Mouse (Mus musculus) heart, adult 2 months (tissue): Measurements from ENCODE around the gene Relb. TPM values are rescaled to one million over a fixed set of nuclear protein-coding genes. Genes with fewer than 3 reads are reported as not detected.

ENCODE experiments used
- DNase-seq, 2 experiments: peaks; one replicate each; pipeline ENCODE4 v3.0.0; 2021
- H3K27ac ChIP-seq: fragments of 200-600 bp; 2 replicates; pipeline ENCODE4 v1.8.1; 2022
- H3K27me3 ChIP-seq: fragments of 200-500 bp; 2 replicates; pipeline ENCODE4 v1.6.1; 2012; ENCODE audit warnings: mild to moderate bottlenecking, low read length, inconsistent platforms, mixed read lengths; ENCODE audit not compliant: control insufficient read depth, insufficient read depth
- H3K36me3 ChIP-seq: fragments of 200-500 bp; 2 replicates; pipeline ENCODE4 v1.6.1; 2012; ENCODE audit warnings: low read length, inconsistent platforms; ENCODE audit not compliant: control insufficient read depth, insufficient read depth
- H3K4me1 ChIP-seq: fragments of 200-500 bp; 2 replicates; pipeline ENCODE4 v1.6.1; 2011; ENCODE audit warnings: low read length; ENCODE audit not compliant: control insufficient read depth, insufficient read depth
- H3K4me3 ChIP-seq: fragments of 200-600 bp; 2 replicates; pipeline ENCODE4 v1.8.1; 2022
- H3K79me2 ChIP-seq: fragments of 200-500 bp; replicated peaks from 2 replicates; pipeline ENCODE4 v1.6.1; 2012; ENCODE audit warnings: mild to moderate bottlenecking, inconsistent platforms, low read length, moderate library complexity, mixed read lengths; ENCODE audit not compliant: control insufficient read depth, insufficient read depth
- H3K9ac ChIP-seq: fragments of 200-500 bp; 2 replicates; pipeline ENCODE4 v1.6.1; 2012; ENCODE audit warnings: low read depth, mild to moderate bottlenecking, control low read depth, inconsistent platforms, low read length, mixed read lengths
- CTCF ChIP-seq: fragments of 200-600 bp; IDR thresholded peaks from 2 replicates; pipeline ENCODE4 v1.8.1; 2022; ENCODE audit warnings: antibody characterized with exemption, mild to moderate bottlenecking, moderate library complexity
- EP300 ChIP-seq: fragments of 200-500 bp; IDR thresholded peaks from 2 replicates; pipeline ENCODE4 v1.6.1; 2011; ENCODE audit warnings: low read depth, low read length, control low read depth; ENCODE audit not compliant: insufficient read depth
- POLR2A ChIP-seq: fragments of 200-500 bp; IDR thresholded peaks from 2 replicates; pipeline ENCODE4 v1.6.1; 2011; ENCODE audit warnings: mild to moderate bottlenecking, low read depth, low read length, control low read depth; ENCODE audit not compliant: insufficient read depth
- WGBS: fragments of 180-500 bp; shearing (Covaris S2); methylation state at CpG from one replicate; pipeline ENCODE4 v1.1.7; 2018; 5-methylcytosine and 5-hydroxymethylcytosine counted together
- intact Hi-C: fragments of 180-260 bp; cut with DNase I; formaldehyde crosslinking; loops from one replicate; pipeline ENCODE4 v1.15.1; 2025
- polyA plus RNA-seq: library from polyadenylated mRNA; depleted of rRNA; stranded (reverse); fragments of >200 nt; gene quantifications from 2 replicates; pipeline ENCODE4 v1.2.3, GENCODE M21; 2012
- total RNA-seq, 2 experiments: library from RNA; stranded (reverse); gene quantifications; 2 replicates each; pipeline ENCODE4 v1.2.3; 2021

The Relb gene
- total and polyA plus RNA-seq, 3 experiments = 7.1 to 12.1 (median 7.6) TPM

- peak overlapping the region; percentile 85 for H3K27ac ChIP-seq
- H3K4me3 ChIP-seq = peak overlapping the region; percentile 94
- peak; percentile 44; the same call in 1 of the 2 replicates for TF ChIP-seq POLR2A
- no peak for TF ChIP-seq EP300
- no peak for TF ChIP-seq CTCF
- peak; percentile 95 to 96 for DNase-seq
- WGBS = 3% methylated on average over 57 of the region's 57 CpGs
- peak overlapping the region; percentile 81 for H3K9ac ChIP-seq
- H3K79me2 ChIP-seq = no peaks in the 10 kb centered on the region
- H3K27me3 ChIP-seq = no peaks in the 10 kb centered on the region
- peaks cover 1% of the 10 kb centered on the region; the same call in 1 of the 2 replicates for H3K4me1 ChIP-seq
- no peaks in the 10 kb centered on the region for H3K36me3 ChIP-seq
- intact Hi-C loops = loop anchor here (5.0 kb wide), 2 partner anchors 34 to 171 kb away; partner anchors contain the start of gene Mark4
Observed at GRCm38 (mm10) chr7:19628536-19629360, 490 bp downstream of the Relb start.

GRCm38 (mm10) chr7:19628192-19628535, 1.1 kb downstream of the Relb start:
- no peak for DNase-seq
- peak overlapping the region; percentile 85 for H3K27ac ChIP-seq
- H3K79me2 ChIP-seq = no peaks in the 10 kb centered on the region
- H3K4me1 ChIP-seq = peaks cover 1% of the 10 kb centered on the region; the same call in 1 of the 2 replicates
- no peak; the same call in 1 of the 2 replicates for TF ChIP-seq POLR2A
- no peak for TF ChIP-seq CTCF
- no peak for TF ChIP-seq EP300
- H3K4me3 ChIP-seq = peak overlapping the region; percentile 94
- H3K9ac ChIP-seq = peak overlapping the region; percentile 32
- intact Hi-C loops = loop anchor here (5.0 kb wide), 2 partner anchors 34 to 171 kb away; partner anchors contain the start of gene Mark4
- no peaks in the 10 kb centered on the region for H3K36me3 ChIP-seq
- WGBS = 18% methylated on average over 17 of the region's 17 CpGs
- no peaks in the 10 kb centered on the region for H3K27me3 ChIP-seq

DNA sequence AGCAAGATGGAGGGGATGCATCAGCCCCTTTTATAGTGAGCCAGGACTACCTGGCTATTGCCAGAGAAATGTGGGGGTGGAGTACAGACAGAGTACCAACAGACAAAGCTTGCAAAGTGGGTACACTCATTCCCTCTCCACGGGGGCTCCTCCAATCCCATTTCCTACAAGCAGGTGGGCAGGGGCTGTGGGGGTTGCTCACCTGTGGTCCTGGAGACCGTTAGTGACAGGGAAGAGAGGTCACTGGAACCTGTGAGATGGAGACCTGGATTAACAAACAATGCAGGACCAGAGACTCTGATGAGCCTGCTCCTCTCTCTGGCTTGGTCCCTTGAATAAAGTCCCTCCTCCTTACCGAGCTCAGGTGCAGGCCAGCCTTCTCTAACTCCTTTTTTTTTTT, 1.5 kb downstream of the Relb start:
- Histone ChIP-seq H3K36me3 (no peaks in the 10 kb centered on the region), H3K27me3 (no peaks in the 10 kb centered on the region), H3K4me3 (peak overlapping the region; percentile 94), H3K79me2 (no peaks in the 10 kb centered on the region), H3K27ac (peak overlapping the region; percentile 85; the same call in 1 of the 2 replicates), H3K9ac (no peak overlapping the region), H3K4me1 (peaks cover 1% of the 10 kb centered on the region; the same call in 1 of the 2 replicates)
- 66% methylated on average over 3 of the region's 3 CpGs for WGBS
- no peak for DNase-seq
- intact Hi-C loops = loop anchor here (5.0 kb wide), 2 partner anchors 35 to 170 kb away; partner anchors contain the start of gene Mark4
- TF ChIP-seq POLR2A = no peak
- no peak for TF ChIP-seq EP300
- TF ChIP-seq CTCF = no peak

DNA sequence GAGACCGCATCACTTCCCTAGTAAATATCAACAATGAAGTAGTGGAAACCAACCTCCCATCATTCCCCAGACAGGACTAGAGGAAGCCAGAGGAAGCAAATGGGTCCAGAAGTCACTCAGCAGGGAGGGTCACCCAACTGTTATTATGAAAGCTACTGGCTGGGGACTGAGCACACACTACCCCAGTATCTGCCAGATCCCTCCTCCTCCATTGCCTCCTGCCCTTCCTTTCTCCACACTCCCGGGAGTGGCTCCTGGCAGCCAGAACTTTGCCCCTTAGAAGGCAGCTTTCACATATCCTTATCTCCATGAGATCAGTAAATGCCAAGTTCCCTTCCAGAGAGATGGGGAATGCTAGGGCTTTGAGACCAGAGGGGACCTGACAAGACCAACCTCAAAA, 5.8 kb downstream of the Relb start:
- no peaks in the 10 kb centered on the region for H3K27me3 ChIP-seq
- no peak overlapping the region for H3K27ac ChIP-seq
- no peak for DNase-seq
- intact Hi-C loops = no loop called here
- TF ChIP-seq EP300 (no peak), CTCF (no peak), POLR2A (no peak)
- no peaks in the 10 kb centered on the region for H3K79me2 ChIP-seq
- 61% methylated on average over 2 of the region's 2 CpGs for WGBS
- no peak overlapping the region for H3K4me3 ChIP-seq
- H3K9ac ChIP-seq = no peak overlapping the region
- H3K4me1 ChIP-seq = no peaks in the 10 kb centered on the region
- no peaks in the 10 kb centered on the region for H3K36me3 ChIP-seq

- Histone ChIP-seq H3K4me3 (no peak overlapping the region), H3K79me2 (no peaks in the 10 kb centered on the region), H3K36me3 (no peaks in the 10 kb centered on the region), H3K9ac (no peak overlapping the region), H3K4me1 (no peaks in the 10 kb centered on the region), H3K27ac (no peak overlapping the region), H3K27me3 (no peaks in the 10 kb centered on the region)
- intact Hi-C loops = no loop called here
- DNase-seq = no peak
- TF ChIP-seq EP300 (no peak), CTCF (no peak), POLR2A (no peak)
- 69% methylated on average over 6 of the region's 6 CpGs for WGBS
Observed at GRCm38 (mm10) chr7:19622241-19622640, 7.0 kb downstream of the Relb start.

GRCm38 (mm10) chr7:19620811-19621210, 8.4 kb downstream of the Relb start:
- Histone ChIP-seq H3K4me3 (no peak overlapping the region), H3K4me1 (no peaks in the 10 kb centered on the region), H3K79me2 (no peaks in the 10 kb centered on the region), H3K27me3 (no peaks in the 10 kb centered on the region), H3K9ac (no peak overlapping the region), H3K36me3 (no peaks in the 10 kb centered on the region), H3K27ac (no peak overlapping the region)
- no peak for TF ChIP-seq POLR2A
- TF ChIP-seq EP300 = no peak
- TF ChIP-seq CTCF = no peak
- intact Hi-C loops = no loop called here
- no peak for DNase-seq
- 93% methylated on average over 7 of the region's 7 CpGs for WGBS
